Mouse (Mus musculus): ENCODE data around the gene Pnkd. TPM values are rescaled to one million over a fixed set of nuclear protein-coding genes. Genes with fewer than 3 reads are reported as not detected.

The Pnkd gene
- polyA plus RNA-seq (2016; fragmentation: Nextera tagmentation; extraction: Ambion mirVana), result 170 and 253 TPM in 2 replicates

GRCm38 (mm10) chr1:74284543-74285160 is at the start of gene Pnkd, which contains the start of gene Aamp:
Gene Pnkd (plus strand): TSS chr1:74284930.
Gene Aamp (minus strand): TSS chr1:74284738.
- Histone ChIP-seq H3K36me3 (peaks cover 65% of the 10 kb centered on the region), H3K27me3 (ENCODE audit: insufficient read depth, poor library complexity, severe bottlenecking) (no peaks in the 10 kb centered on the region), H3K9me3 (no peaks in the 10 kb centered on the region), H3K27ac (peak within 1 kb of the TSS; percentile 89), H3K4me1 (peaks cover 51% of the 10 kb centered on the region), H3K4me3 (peak within 1 kb of the TSS; percentile 84)
- WGBS, result under 1% methylated on average over 56 of the region's 56 CpGs
- DNase-seq (ENCODE audit: low spot score), result peak; percentile 100

GRCm38 (mm10) chr1:74235938-74236589 is 48.7 kb upstream of the Pnkd start, which contains the start of gene Arpc2:
Gene Arpc2 (plus strand): TSS chr1:74236084.
- H3K27ac ChIP-seq, result peak within 1 kb of the TSS; percentile 96
- peak; percentile 97 for DNase-seq (ENCODE audit: low spot score)
- H3K4me3 ChIP-seq, result peak within 1 kb of the TSS; percentile 80
- no peaks in the 10 kb centered on the region for H3K9me3 ChIP-seq
- WGBS, result 3% methylated on average over 40 of the region's 55 CpGs
- H3K4me1 ChIP-seq, result peaks cover 35% of the 10 kb centered on the region
- H3K27me3 ChIP-seq (ENCODE audit: insufficient read depth, poor library complexity, severe bottlenecking), result no peaks in the 10 kb centered on the region
- H3K36me3 ChIP-seq, result no peaks in the 10 kb centered on the region

GRCm38 (mm10) chr1:74236590-74237317 is 48.0 kb upstream of the Pnkd start:
- H3K9me3 ChIP-seq, result no peaks in the 10 kb centered on the region
- no peaks in the 10 kb centered on the region for H3K36me3 ChIP-seq
- peak overlapping the region; percentile 80 for H3K4me3 ChIP-seq
- WGBS, result 0% methylated on average over 54 of the region's 57 CpGs
- H3K27ac ChIP-seq, result peak overlapping the region; percentile 96
- H3K4me1 ChIP-seq, result peaks cover 37% of the 10 kb centered on the region
- peak; percentile 88 for DNase-seq (ENCODE audit: low spot score)
- no peaks in the 10 kb centered on the region for H3K27me3 ChIP-seq (ENCODE audit: insufficient read depth, poor library complexity, severe bottlenecking)

GRCm38 (mm10) chr1:74237671-74238070 is 47.1 kb upstream of the Pnkd start:
- Histone ChIP-seq H3K27ac (peak overlapping the region; percentile 96; the same call in 1 of the 2 replicates), H3K4me1 (peaks cover 37% of the 10 kb centered on the region), H3K36me3 (no peaks in the 10 kb centered on the region), H3K27me3 (ENCODE audit: insufficient read depth, poor library complexity, severe bottlenecking) (no peaks in the 10 kb centered on the region), H3K4me3 (peak overlapping the region; percentile 80), H3K9me3 (no peaks in the 10 kb centered on the region)
- WGBS, result 40% methylated on average over 5 of the region's 5 CpGs
- DNase-seq (ENCODE audit: low spot score), result no peak

- no peaks in the 10 kb centered on the region for H3K9me3 ChIP-seq
- no peaks in the 10 kb centered on the region for H3K27me3 ChIP-seq (ENCODE audit: insufficient read depth, poor library complexity, severe bottlenecking)
- 0 out of 2 replicates have a peak overlapping the region, but pooled peaks have one; percentile 96 for H3K27ac ChIP-seq
- 62% methylated on average over 1 of the region's 1 CpGs for WGBS
- no peak for DNase-seq (ENCODE audit: low spot score)
- H3K4me3 ChIP-seq, result peak overlapping the region; percentile 80
- no peaks in the 10 kb centered on the region for H3K36me3 ChIP-seq
- H3K4me1 ChIP-seq, result peaks cover 37% of the 10 kb centered on the region
Observed at GRCm38 (mm10) chr1:74238136-74238535, 46.6 kb upstream of the Pnkd start.

- Histone ChIP-seq H3K27ac (peak overlapping the region; percentile 72; the same call in 1 of the 2 replicates), H3K4me3 (peak overlapping the region; percentile 80), H3K9me3 (no peaks in the 10 kb centered on the region), H3K36me3 (no peaks in the 10 kb centered on the region), H3K4me1 (peaks cover 46% of the 10 kb centered on the region), H3K27me3 (ENCODE audit: insufficient read depth, poor library complexity, severe bottlenecking) (no peaks in the 10 kb centered on the region)
- 16% methylated on average over 7 of the region's 7 CpGs for WGBS
- no peak for DNase-seq (ENCODE audit: low spot score)
Observed at GRCm38 (mm10) chr1:74239162-74239561, 45.6 kb upstream of the Pnkd start.

- Histone ChIP-seq H3K36me3 (no peaks in the 10 kb centered on the region), H3K27me3 (ENCODE audit: insufficient read depth, poor library complexity, severe bottlenecking) (no peaks in the 10 kb centered on the region), H3K9me3 (no peaks in the 10 kb centered on the region), H3K27ac (peak overlapping the region; percentile 72), H3K4me1 (peaks cover 50% of the 10 kb centered on the region), H3K4me3 (peak overlapping the region; percentile 80)
- DNase-seq (ENCODE audit: low spot score), result no peak
- WGBS, result 31% methylated on average over 11 of the region's 11 CpGs
Observed at GRCm38 (mm10) chr1:74239618-74240017, 45.1 kb upstream of the Pnkd start.

GRCm38 (mm10) chr1:74240311-74240710 is 44.4 kb upstream of the Pnkd start:
- peaks cover 56% of the 10 kb centered on the region for H3K4me1 ChIP-seq
- H3K9me3 ChIP-seq, result no peaks in the 10 kb centered on the region
- 0 out of 2 replicates have a peak overlapping the region, but pooled peaks have one; percentile 31 for H3K4me3 ChIP-seq
- DNase-seq (ENCODE audit: low spot score), result no peak
- WGBS, result 42% methylated on average over 6 of the region's 6 CpGs
- H3K27me3 ChIP-seq (ENCODE audit: insufficient read depth, poor library complexity, severe bottlenecking), result no peaks in the 10 kb centered on the region
- H3K27ac ChIP-seq, result peak overlapping the region; percentile 72; the same call in 1 of the 2 replicates
- H3K36me3 ChIP-seq, result no peaks in the 10 kb centered on the region

- Histone ChIP-seq H3K9me3 (no peaks in the 10 kb centered on the region), H3K4me3 (no peak overlapping the region), H3K27me3 (ENCODE audit: insufficient read depth, poor library complexity, severe bottlenecking) (no peaks in the 10 kb centered on the region), H3K4me1 (peaks cover 57% of the 10 kb centered on the region), H3K27ac (peak overlapping the region; percentile 72; the same call in 1 of the 2 replicates), H3K36me3 (peaks cover 1% of the 10 kb centered on the region; the same call in 1 of the 2 replicates)
- no peak for DNase-seq (ENCODE audit: low spot score)
- WGBS, result 60% methylated on average over 4 of the region's 4 CpGs
Observed at GRCm38 (mm10) chr1:74240832-74241231, 43.9 kb upstream of the Pnkd start.

GRCm38 (mm10) chr1:74245525-74245924 is 39.2 kb upstream of the Pnkd start:
- peaks cover 44% of the 10 kb centered on the region for H3K4me1 ChIP-seq
- no peaks in the 10 kb centered on the region for H3K27me3 ChIP-seq (ENCODE audit: insufficient read depth, poor library complexity, severe bottlenecking)
- H3K4me3 ChIP-seq, result no peak overlapping the region
- no peaks in the 10 kb centered on the region for H3K9me3 ChIP-seq
- H3K36me3 ChIP-seq, result peaks cover 38% of the 10 kb centered on the region
- WGBS, result 74% methylated on average over 2 of the region's 2 CpGs
- no peak overlapping the region for H3K27ac ChIP-seq
- DNase-seq (ENCODE audit: low spot score), result no peak

- Histone ChIP-seq H3K9me3 (no peaks in the 10 kb centered on the region), H3K4me1 (peaks cover 32% of the 10 kb centered on the region), H3K4me3 (no peak overlapping the region; the same call in 1 of the 2 replicates), H3K27ac (peak overlapping the region; percentile 26), H3K27me3 (ENCODE audit: insufficient read depth, poor library complexity, severe bottlenecking) (no peaks in the 10 kb centered on the region), H3K36me3 (peaks cover 70% of the 10 kb centered on the region)
- WGBS, result 52% methylated on average over 1 of the region's 1 CpGs
- DNase-seq (ENCODE audit: low spot score), result no peak
Observed at GRCm38 (mm10) chr1:74248799-74249198, 35.9 kb upstream of the Pnkd start.

GRCm38 (mm10) chr1:74249331-74249980 is 35.3 kb upstream of the Pnkd start:
- Histone ChIP-seq H3K4me1 (peaks cover 25% of the 10 kb centered on the region), H3K27ac (peak overlapping the region; percentile 26), H3K4me3 (no peak overlapping the region), H3K9me3 (no peaks in the 10 kb centered on the region), H3K36me3 (peaks cover 76% of the 10 kb centered on the region), H3K27me3 (ENCODE audit: insufficient read depth, poor library complexity, severe bottlenecking) (no peaks in the 10 kb centered on the region)
- WGBS, result 76% methylated on average over 5 of the region's 5 CpGs
- DNase-seq (ENCODE audit: low spot score), result no peak
